In genomic region chr4:54969671-54970295, GRCm38 (mm10) we compare ENCODE assay signal across 18 mouse cellular contexts. TPM values are rescaled to one million over a fixed set of nuclear protein-coding genes. Genes with fewer than 3 reads are reported as not detected.
DNase-seq lines count a peak whose midpoint lies in the region; ATAC-seq and TF ChIP-seq lines count a peak whose summit lies in the region.
"Had no signal": no experiment of that assay in that cellular context is flagged by ENCODE, and none has a peak within 500 bp of the region (broad histone marks: within the 10 kb centered on the region; RNA-seq: fewer than 3 reads in every experiment).

No protein-coding gene starts in this region.

- no peaks in the 10 kb centered on the region; the same call in 1 of the 2 replicates for H3K36me3 ChIP-seq in kidney, embryonic 14.5 days (ENCODE audit: control insufficient read depth, insufficient read depth, low read length)
- no peaks in the 10 kb centered on the region for H3K36me3 ChIP-seq in lung, embryonic 16.5 days (ENCODE audit: control insufficient read depth, insufficient read depth, low read length)
- no peaks in the 10 kb centered on the region for H3K36me3 ChIP-seq in intestine, embryonic 15.5 days
- no peaks in the 10 kb centered on the region for H3K36me3 ChIP-seq in stomach, postnatal 0 days (ENCODE audit: control insufficient read depth, insufficient read depth, low read length)
- H3K36me3 ChIP-seq: embryonic facial prominence, embryonic 15.5 days had no signal

- H3K4me2 ChIP-seq in kidney, embryonic 14.5 days (replicated peaks; ENCODE audit: low read depth, low read length): no peak overlapping the region
- H3K4me2 ChIP-seq in lung, embryonic 16.5 days (ENCODE audit: low read depth, low read length): no peak overlapping the region
- H3K4me2 ChIP-seq in intestine, embryonic 15.5 days (replicated peaks): no peak overlapping the region
- H3K4me2 ChIP-seq in stomach, postnatal 0 days (replicated peaks; ENCODE audit: low read depth): no peak overlapping the region
- H3K4me2 ChIP-seq: embryonic facial prominence, embryonic 15.5 days; heart, embryonic 11.5 days; midbrain, embryonic 13.5 days had no signal

- H3K9ac ChIP-seq in kidney, embryonic 14.5 days (ENCODE audit: low read depth, low read length): no peak overlapping the region
- no peak overlapping the region for H3K9ac ChIP-seq in lung, embryonic 16.5 days (ENCODE audit: low read length)
- H3K9ac ChIP-seq in intestine, embryonic 15.5 days: no peak overlapping the region
- H3K9ac ChIP-seq in stomach, postnatal 0 days (ENCODE audit: low read length): no peak overlapping the region
- H3K9ac ChIP-seq: embryonic facial prominence, embryonic 15.5 days; midbrain, embryonic 13.5 days had no signal

- TF ChIP-seq EP300 in stomach, postnatal 0 days (optimal IDR thresholded peaks at IDR 0.05): no peak

- WGBS in kidney, embryonic 14.5 days: 72% methylated on average over 12 of the region's 12 CpGs
- 65% methylated on average over 12 of the region's 12 CpGs for WGBS in lung, embryonic 16.5 days
- WGBS in intestine, embryonic 15.5 days: 79% methylated on average over 12 of the region's 12 CpGs
- 81% methylated on average over 12 of the region's 12 CpGs for WGBS in stomach, postnatal 0 days

- peak; percentile 51; the same call in 1 of the 2 replicates for ATAC-seq in kidney, embryonic 14.5 days (ENCODE audit: low FRiP score, low TSS enrichment)
- peak; percentile 42; the same call in 1 of the 2 replicates for ATAC-seq in lung, embryonic 16.5 days (ENCODE audit: low read depth)
- peak; percentile 24; the same call in 1 of the 2 replicates for ATAC-seq in intestine, embryonic 15.5 days
- peak; percentile 58 for ATAC-seq in stomach, postnatal 0 days (ENCODE audit: low FRiP score, low TSS enrichment)
- ATAC-seq: forebrain, embryonic 14.5 days; midbrain, embryonic 13.5 days had no signal

- H3K27me3 ChIP-seq in kidney, embryonic 14.5 days (ENCODE audit: control insufficient read depth, insufficient read depth, low read length): no peaks in the 10 kb centered on the region
- no peaks in the 10 kb centered on the region for H3K27me3 ChIP-seq in lung, embryonic 16.5 days (ENCODE audit: control insufficient read depth, insufficient read depth, low read depth, low read length)
- no peaks in the 10 kb centered on the region for H3K27me3 ChIP-seq in intestine, embryonic 15.5 days (replicated peaks)
- no peaks in the 10 kb centered on the region for H3K27me3 ChIP-seq in stomach, postnatal 0 days (ENCODE audit: control insufficient read depth, insufficient read depth, low read length)
- H3K27me3 ChIP-seq: embryonic facial prominence, embryonic 15.5 days; megakaryocyte, embryonic 14.5 days; midbrain, embryonic 13.5 days had no signal

- no peak for TF ChIP-seq CTCF in stomach, postnatal 0 days (IDR thresholded peaks at IDR 0.05; ENCODE audit: low read depth)

- peaks cover 28% of the 10 kb centered on the region for H3K4me1 ChIP-seq in kidney, embryonic 14.5 days (ENCODE audit: control insufficient read depth, insufficient read depth, low read length)
- H3K4me1 ChIP-seq in lung, embryonic 16.5 days (replicated peaks; ENCODE audit: control insufficient read depth, insufficient read depth, low read length): peaks cover 52% of the 10 kb centered on the region
- H3K4me1 ChIP-seq in intestine, embryonic 15.5 days (replicated peaks): peaks cover 25% of the 10 kb centered on the region
- 0 out of 2 replicates have a peak, but pooled peaks cover 3% of the 10 kb centered on the region for H3K4me1 ChIP-seq in stomach, postnatal 0 days (replicated peaks; ENCODE audit: control insufficient read depth, insufficient read depth)

- H3K27ac ChIP-seq in kidney, embryonic 14.5 days (ENCODE audit: low read depth, low read length): no peak overlapping the region
- peak overlapping the region; percentile 60; the same call in 1 of the 2 replicates for H3K27ac ChIP-seq in lung, embryonic 16.5 days (ENCODE audit: low read length)
- no peak overlapping the region for H3K27ac ChIP-seq in intestine, embryonic 15.5 days
- no peak overlapping the region for H3K27ac ChIP-seq in stomach, postnatal 0 days (replicated peaks)
- H3K27ac ChIP-seq: embryonic facial prominence, embryonic 15.5 days; midbrain, embryonic 13.5 days had no signal

- no peak for DNase-seq in kidney, adult 8-10 months
- DNase-seq in lung, postnatal 25 days (ENCODE audit: low spot score): no peak
- no peak for DNase-seq in stomach, postnatal 0 days (ENCODE audit: low spot score)
- no peak for DNase-seq in cerebellum, postnatal 25 days
- DNase-seq: adrenal gland, postnatal 36 days; cerebellum, adult 9-10 months; heart, postnatal 14 days; kidney, postnatal 36 days; layer of hippocampus, postnatal 36 days; right cerebral cortex, postnatal 4 days had no signal

- H3K4me3 ChIP-seq in kidney, embryonic 14.5 days (ENCODE audit: low read length): no peak overlapping the region
- no peak overlapping the region for H3K4me3 ChIP-seq in lung, embryonic 16.5 days (ENCODE audit: low read length)
- H3K4me3 ChIP-seq in intestine, embryonic 15.5 days (replicated peaks): no peak overlapping the region
- no peak overlapping the region for H3K4me3 ChIP-seq in stomach, postnatal 0 days (ENCODE audit: low read depth, low read length)
- H3K4me3 ChIP-seq: embryonic facial prominence, embryonic 15.5 days; megakaryocyte, embryonic 14.5 days; midbrain, embryonic 13.5 days had no signal

- no peaks in the 10 kb centered on the region for H3K9me3 ChIP-seq in kidney, embryonic 14.5 days (ENCODE audit: control insufficient read depth, low read length)
- H3K9me3 ChIP-seq in lung, embryonic 16.5 days (ENCODE audit: control insufficient read depth, low read length): no peaks in the 10 kb centered on the region
- no peaks in the 10 kb centered on the region for H3K9me3 ChIP-seq in intestine, embryonic 15.5 days
- H3K9me3 ChIP-seq in stomach, postnatal 0 days (ENCODE audit: control insufficient read depth, low read length): no peaks in the 10 kb centered on the region
- H3K9me3 ChIP-seq: embryonic facial prominence, embryonic 15.5 days; midbrain, embryonic 13.5 days had no signal

RNA-seq across cellular contexts. Expression of gene Zfp462, which starts 24.9 kb away (rescaled TPM):
- polyA plus RNA-seq in kidney, embryonic 14.5 days (2014; fragmentation: Nextera tagmentation; extraction: Ambion mirVana): 6.2 and 10.0 TPM in 2 replicates
- polyA plus RNA-seq in lung, embryonic 16.5 days (2015; fragmentation: Nextera tagmentation; extraction: Ambion mirVana): 2.6 and 2.7 TPM in 2 replicates
- polyA plus RNA-seq in intestine, embryonic 15.5 days (2015; fragmentation: Nextera tagmentation; extraction: Ambion mirVana): 2.8 and 3.2 TPM in 2 replicates
- 0.93 and 1.1 TPM in 2 replicates for polyA plus RNA-seq in stomach, postnatal 0 days (2015; fragmentation: Nextera tagmentation; extraction: Ambion mirVana)
